Mouse (Mus musculus): ENCODE measurements at regions not wholly inside any gene's neighbourhood (a gene's known extent, or its start where the extent isn't known, plus 50 kb on each side); places are given as distances from the start of the nearest gene placed in this dataset.

- no peak for ATAC-seq (ENCODE audit: low FRiP score)
- no peaks in the 10 kb centered on the region for H3K36me3 ChIP-seq (replicated peaks; ENCODE audit: control insufficient read depth, insufficient read depth)
- H3K27me3 ChIP-seq (ENCODE audit: control insufficient read depth, insufficient read depth, low read length): no peaks in the 10 kb centered on the region
- no peak overlapping the region for H3K9ac ChIP-seq
- peaks cover 10% of the 10 kb centered on the region; the same call in 1 of the 2 replicates for H3K4me1 ChIP-seq (replicated peaks; ENCODE audit: control insufficient read depth, insufficient read depth, low read length)
- H3K4me2 ChIP-seq (replicated peaks): no peak overlapping the region
- WGBS: 87% methylated on average over 6 of the region's 6 CpGs
- DNase-seq (ENCODE audit: low spot score): no peak
- no peak overlapping the region for H3K4me3 ChIP-seq (replicated peaks; ENCODE audit: low read length)
- H3K27ac ChIP-seq: no peak overlapping the region
- no peaks in the 10 kb centered on the region for H3K9me3 ChIP-seq (ENCODE audit: control insufficient read depth, low read length)
These were observed 150.7 kb downstream of the Cd83 start for GRCm38 (mm10) chr13:43935284-43935683.

- Histone ChIP-seq H3K9ac (no peak overlapping the region), H3K27ac (no peak overlapping the region), H3K9me3 (ENCODE audit: control insufficient read depth, low read length) (no peaks in the 10 kb centered on the region), H3K4me3 (replicated peaks; ENCODE audit: low read length) (no peak overlapping the region), H3K36me3 (replicated peaks; ENCODE audit: control insufficient read depth, insufficient read depth) (no peaks in the 10 kb centered on the region), H3K27me3 (ENCODE audit: control insufficient read depth, insufficient read depth, low read length) (no peaks in the 10 kb centered on the region), H3K4me2 (replicated peaks) (no peak overlapping the region), H3K4me1 (replicated peaks; ENCODE audit: control insufficient read depth, insufficient read depth, low read length) (peaks cover 10% of the 10 kb centered on the region; the same call in 1 of the 2 replicates)
- ATAC-seq (ENCODE audit: low FRiP score): no peak
- DNase-seq (ENCODE audit: low spot score): peak; percentile 33
- WGBS: 16% methylated on average over 4 of the region's 4 CpGs
These were observed 151.9 kb downstream of the Cd83 start for GRCm38 (mm10) chr13:43936504-43936903.

GRCm38 (mm10) chr13:43938611-43939010 is 154.0 kb downstream of the Cd83 start:
- Histone ChIP-seq H3K9ac (no peak overlapping the region), H3K27me3 (ENCODE audit: control insufficient read depth, insufficient read depth, low read length) (no peaks in the 10 kb centered on the region), H3K4me1 (replicated peaks; ENCODE audit: control insufficient read depth, insufficient read depth, low read length) (peaks cover 5% of the 10 kb centered on the region; the same call in 1 of the 2 replicates), H3K4me2 (replicated peaks) (no peak overlapping the region), H3K9me3 (ENCODE audit: control insufficient read depth, low read length) (no peaks in the 10 kb centered on the region), H3K27ac (no peak overlapping the region), H3K36me3 (replicated peaks; ENCODE audit: control insufficient read depth, insufficient read depth) (no peaks in the 10 kb centered on the region), H3K4me3 (replicated peaks; ENCODE audit: low read length) (no peak overlapping the region)
- no peak for DNase-seq (ENCODE audit: low spot score)
- no peak for ATAC-seq (ENCODE audit: low FRiP score)
- WGBS: 77% methylated on average over 7 of the region's 7 CpGs

- no peaks in the 10 kb centered on the region for H3K9me3 ChIP-seq (ENCODE audit: control insufficient read depth, low read length)
- H3K27ac ChIP-seq: no peak overlapping the region
- H3K4me1 ChIP-seq (replicated peaks; ENCODE audit: control insufficient read depth, insufficient read depth, low read length): peaks cover 5% of the 10 kb centered on the region; the same call in 1 of the 2 replicates
- no peaks in the 10 kb centered on the region for H3K27me3 ChIP-seq (ENCODE audit: control insufficient read depth, insufficient read depth, low read length)
- H3K36me3 ChIP-seq (replicated peaks; ENCODE audit: control insufficient read depth, insufficient read depth): no peaks in the 10 kb centered on the region
- H3K4me3 ChIP-seq (replicated peaks; ENCODE audit: low read length): no peak overlapping the region
- no peak overlapping the region for H3K9ac ChIP-seq
- ATAC-seq (ENCODE audit: low FRiP score) (no peak), DNase-seq (ENCODE audit: low spot score) (peak; percentile 38)
- H3K4me2 ChIP-seq (replicated peaks): no peak overlapping the region
- 32% methylated on average over 4 of the region's 4 CpGs for WGBS
These were observed 154.8 kb downstream of the Cd83 start for GRCm38 (mm10) chr13:43939375-43939774.

- ATAC-seq (ENCODE audit: low FRiP score) (no peak), DNase-seq (ENCODE audit: low spot score) (no peak)
- no peaks in the 10 kb centered on the region for H3K9me3 ChIP-seq (ENCODE audit: control insufficient read depth, low read length)
- H3K9ac ChIP-seq: no peak overlapping the region
- H3K27ac ChIP-seq: no peak overlapping the region
- 72% methylated on average over 8 of the region's 8 CpGs for WGBS
- H3K4me3 ChIP-seq (replicated peaks; ENCODE audit: low read length): no peak overlapping the region
- H3K27me3 ChIP-seq (ENCODE audit: control insufficient read depth, insufficient read depth, low read length): no peaks in the 10 kb centered on the region
- H3K4me1 ChIP-seq (replicated peaks; ENCODE audit: control insufficient read depth, insufficient read depth, low read length): peaks cover 1% of the 10 kb centered on the region; the same call in 1 of the 2 replicates
- no peak overlapping the region for H3K4me2 ChIP-seq (replicated peaks)
- H3K36me3 ChIP-seq (replicated peaks; ENCODE audit: control insufficient read depth, insufficient read depth): no peaks in the 10 kb centered on the region
These were observed 157.2 kb downstream of the Cd83 start for GRCm38 (mm10) chr13:43941731-43942130.

- H3K4me2 ChIP-seq (replicated peaks): no peak overlapping the region
- no peak overlapping the region for H3K27ac ChIP-seq
- H3K9ac ChIP-seq: no peak overlapping the region
- H3K27me3 ChIP-seq (ENCODE audit: control insufficient read depth, insufficient read depth, low read length): no peaks in the 10 kb centered on the region
- no peak for ATAC-seq (ENCODE audit: low FRiP score)
- DNase-seq (ENCODE audit: low spot score): no peak
- 0 out of 2 replicates have a peak, but pooled peaks cover 7% of the 10 kb centered on the region for H3K4me1 ChIP-seq (replicated peaks; ENCODE audit: control insufficient read depth, insufficient read depth, low read length)
- H3K9me3 ChIP-seq (ENCODE audit: control insufficient read depth, low read length): no peaks in the 10 kb centered on the region
- no peak overlapping the region for H3K4me3 ChIP-seq (replicated peaks; ENCODE audit: low read length)
- H3K36me3 ChIP-seq (replicated peaks; ENCODE audit: control insufficient read depth, insufficient read depth): no peaks in the 10 kb centered on the region
- 76% methylated on average over 3 of the region's 3 CpGs for WGBS
These were observed 164.0 kb downstream of the Cd83 start for GRCm38 (mm10) chr13:43948606-43949005.

GRCm38 (mm10) chr13:43949740-43950643 is 165.4 kb downstream of the Cd83 start:
- no peak overlapping the region for H3K4me3 ChIP-seq (replicated peaks; ENCODE audit: low read length)
- DNase-seq (ENCODE audit: low spot score): no peak
- no peak overlapping the region for H3K4me2 ChIP-seq (replicated peaks)
- ATAC-seq (ENCODE audit: low FRiP score): no peak
- H3K9me3 ChIP-seq (ENCODE audit: control insufficient read depth, low read length): no peaks in the 10 kb centered on the region
- WGBS: 39% methylated on average over 15 of the region's 15 CpGs
- H3K27me3 ChIP-seq (ENCODE audit: control insufficient read depth, insufficient read depth, low read length): no peaks in the 10 kb centered on the region
- no peaks in the 10 kb centered on the region for H3K36me3 ChIP-seq (replicated peaks; ENCODE audit: control insufficient read depth, insufficient read depth)
- H3K9ac ChIP-seq: no peak overlapping the region
- no peak overlapping the region for H3K27ac ChIP-seq
- H3K4me1 ChIP-seq (replicated peaks; ENCODE audit: control insufficient read depth, insufficient read depth, low read length): 0 out of 2 replicates have a peak, but pooled peaks cover 7% of the 10 kb centered on the region

- no peak for ATAC-seq (ENCODE audit: low FRiP score)
- Histone ChIP-seq H3K9ac (no peak overlapping the region), H3K27me3 (ENCODE audit: control insufficient read depth, insufficient read depth, low read length) (no peaks in the 10 kb centered on the region)
These were observed 167.9 kb downstream of the Cd83 start for GRCm38 (mm10) chr13:43952491-43952890.

GRCm38 (mm10) chr13:43952972-43953592 is 168.5 kb downstream of the Cd83 start:
- ATAC-seq (ENCODE audit: low FRiP score) (no peak), DNase-seq (ENCODE audit: low spot score) (no peak)
- 79% methylated on average over 5 of the region's 5 CpGs for WGBS
- Histone ChIP-seq H3K4me3 (replicated peaks; ENCODE audit: low read length) (no peak overlapping the region), H3K4me2 (replicated peaks) (no peak overlapping the region), H3K9ac (no peak overlapping the region), H3K4me1 (replicated peaks; ENCODE audit: control insufficient read depth, insufficient read depth, low read length) (0 out of 2 replicates have a peak, but pooled peaks cover 7% of the 10 kb centered on the region), H3K9me3 (ENCODE audit: control insufficient read depth, low read length) (no peaks in the 10 kb centered on the region), H3K27ac (no peak overlapping the region), H3K27me3 (ENCODE audit: control insufficient read depth, insufficient read depth, low read length) (no peaks in the 10 kb centered on the region), H3K36me3 (replicated peaks; ENCODE audit: control insufficient read depth, insufficient read depth) (no peaks in the 10 kb centered on the region)

More at GRCm38 (mm10) chr13:43952491-43952890, 167.9 kb downstream of the Cd83 start:
- Histone ChIP-seq H3K9me3 (ENCODE audit: control insufficient read depth, low read length) (no peaks in the 10 kb centered on the region), H3K4me1 (replicated peaks; ENCODE audit: control insufficient read depth, insufficient read depth, low read length) (0 out of 2 replicates have a peak, but pooled peaks cover 7% of the 10 kb centered on the region), H3K4me3 (replicated peaks; ENCODE audit: low read length) (no peak overlapping the region), H3K27ac (no peak overlapping the region), H3K4me2 (replicated peaks) (no peak overlapping the region), H3K36me3 (replicated peaks; ENCODE audit: control insufficient read depth, insufficient read depth) (no peaks in the 10 kb centered on the region)
- 66% methylated on average over 4 of the region's 4 CpGs for WGBS
- DNase-seq (ENCODE audit: low spot score): no peak
